Mouse (Mus musculus) adrenal gland, postnatal 36 days (tissue): ENCODE measurements around the gene AA467197. TPM values are rescaled to one million over a fixed set of nuclear protein-coding genes. Genes with fewer than 3 reads are reported as not detected.

Experiments
- DNase-seq, 2 experiments: peaks; one replicate each; pipeline ENCODE4 v3.0.0; 2021; ENCODE audit warnings: mixed read lengths in 1 of 2
- total RNA-seq, 2 experiments: library from RNA; stranded (reverse); gene quantifications; 2 replicates each; pipeline ENCODE4 v1.2.3; 2021

The AA467197 gene
- total RNA-seq, 2 experiments from 2014 or later = 0.72 to 1.8 TPM

- no peak for DNase-seq
These were observed 1.2 kb downstream of the AA467197 start for GRCm38 (mm10) chr2:122638029-122638428.

- no peak for DNase-seq
These were observed 1.9 kb downstream of the AA467197 start for GRCm38 (mm10) chr2:122638673-122639072.

GRCm38 (mm10) chr2:122652096-122653084, 15.6 kb downstream of the AA467197 start:
- peak; percentile 9 to 36 for DNase-seq

- DNase-seq = peak; percentile 10 to 30
These were observed 19.3 kb downstream of the AA467197 start for GRCm38 (mm10) chr2:122656052-122656451.

- DNase-seq = no peak
These were observed 20.0 kb downstream of the AA467197 start for GRCm38 (mm10) chr2:122656767-122657166.

GRCm38 (mm10) chr2:122657707-122658524, 21.1 kb downstream of the AA467197 start:
- no peak for DNase-seq

GRCm38 (mm10) chr2:122659825-122660224, 23.0 kb downstream of the AA467197 start:
- DNase-seq = no peak

GRCm38 (mm10) chr2:122665253-122665972, 28.6 kb downstream of the AA467197 start:
- DNase-seq = no peak

GRCm38 (mm10) chr2:122665973-122666875, 29.4 kb downstream of the AA467197 start:
- DNase-seq = peak; percentile 55 to 68

- DNase-seq = peak; percentile 48 to 64
These were observed 31.1 kb downstream of the AA467197 start for GRCm38 (mm10) chr2:122667856-122668255.

- no peak for DNase-seq
These were observed 34.9 kb downstream of the AA467197 start for GRCm38 (mm10) chr2:122671714-122672113.

GRCm38 (mm10) chr2:122672841-122673240, 36.1 kb downstream of the AA467197 start:
- DNase-seq = no peak

- no peak for DNase-seq
These were observed 38.3 kb downstream of the AA467197 start for GRCm38 (mm10) chr2:122675126-122675525.

GRCm38 (mm10) chr2:122681379-122682137, 44.8 kb downstream of the AA467197 start:
- DNase-seq = no peak

GRCm38 (mm10) chr2:122682520-122682919, 45.7 kb downstream of the AA467197 start:
- no peak for DNase-seq

- DNase-seq = no peak
These were observed 46.9 kb downstream of the AA467197 start for GRCm38 (mm10) chr2:122683641-122684040.

GRCm38 (mm10) chr2:122686665-122687064, 49.9 kb downstream of the AA467197 start:
- DNase-seq = peak; percentile 45 to 46
